Mouse (Mus musculus) intestine, embryonic 15.5 days (tissue): Measurements from ENCODE around the gene Ggta1. TPM values are rescaled to one million over a fixed set of nuclear protein-coding genes. Genes with fewer than 3 reads are reported as not detected.

Experiments used
- ATAC-seq: fragments of 200-750 bp; cut with Nextera tagmentation; 2 replicates; pipeline ENCODE4 v1.8.0; 2017; ENCODE audit warnings: moderate TSS enrichment, moderate library complexity
- H3K27ac ChIP-seq: fragments of 300-500 bp; sonication (generic); 2 replicates; pipeline ENCODE4 v1.5.1; 2015; ENCODE audit warnings: mild to moderate bottlenecking, inconsistent platforms
- H3K27me3 ChIP-seq: fragments of 300-500 bp; sonication (generic); replicated peaks from 2 replicates; pipeline ENCODE4 v1.6.1; 2015; ENCODE audit warnings: inconsistent platforms
- H3K36me3 ChIP-seq: fragments of 300-500 bp; sonication (generic); 2 replicates; pipeline ENCODE4 v1.6.1; 2015; ENCODE audit warnings: inconsistent platforms
- H3K4me1 ChIP-seq: fragments of 300-500 bp; sonication (generic); replicated peaks from 2 replicates; pipeline ENCODE4 v1.6.1; 2015; ENCODE audit warnings: inconsistent platforms
- H3K4me2 ChIP-seq: fragments of 300-500 bp; sonication (generic); replicated peaks from 2 replicates; pipeline ENCODE4 v1.6.1; 2015; ENCODE audit warnings: mild to moderate bottlenecking, inconsistent platforms
- H3K4me3 ChIP-seq: fragments of 300-500 bp; sonication (generic); replicated peaks from 2 replicates; pipeline ENCODE4 v1.5.1; 2015; ENCODE audit warnings: inconsistent platforms
- H3K9ac ChIP-seq: fragments of 300-500 bp; sonication (generic); 2 replicates; pipeline ENCODE4 v1.6.1; 2015; ENCODE audit warnings: inconsistent platforms
- H3K9me3 ChIP-seq: fragments of 300-500 bp; sonication (generic); 2 replicates; pipeline ENCODE4 v1.6.1; 2016; ENCODE audit warnings: inconsistent platforms
- WGBS: fragments of 180-500 bp; shearing (Covaris S2); methylation state at CpG from one replicate; pipeline ENCODE4 v1.1.7; 2015; 5-methylcytosine and 5-hydroxymethylcytosine counted together
- polyA plus RNA-seq: library from polyadenylated mRNA; unstranded; fragments of >200 nt; fragmentation: Nextera tagmentation; extraction: Ambion mirVana; gene quantifications from 2 replicates; pipeline ENCODE4 v1.2.1, GENCODE M21; 2015

The Ggta1 gene
- polyA plus RNA-seq, 1 experiment from 2014 or later: 18.0 TPM

- Histone ChIP-seq H3K4me1 (no peaks in the 10 kb centered on the region; the same call in 1 of the 2 replicates), H3K9ac (no peak within 1 kb of the TSS), H3K4me3 (no peak within 1 kb of the TSS), H3K27ac (no peak within 1 kb of the TSS), H3K36me3 (no peaks in the 10 kb centered on the region), H3K27me3 (no peaks in the 10 kb centered on the region), H3K4me2 (no peak within 1 kb of the TSS), H3K9me3 (no peaks in the 10 kb centered on the region)
- WGBS: 74% methylated on average over 2 of the region's 2 CpGs
- ATAC-seq: no peak
Measured at GRCm38 (mm10) chr2:35367629-35368028, 95.4 kb downstream of the Ggta1 start, which contains the start of gene 4930568D16Rik. TSS of gene 4930568D16Rik (minus strand) at chr2:35367729.

Other genes starting within 250 kb of the Ggta1 start
- 167 and 170 TPM in 2 replicates for gene Gsn, start 206.9 kb downstream of the Ggta1 start, polyA plus RNA-seq
- gene Stom, start 126.3 kb downstream of the Ggta1 start, polyA plus RNA-seq: 62.7 and 70.0 TPM in 2 replicates
- not detected in 2 replicates for gene 4930568D16Rik, start 95.5 kb downstream of the Ggta1 start, polyA plus RNA-seq
- gene 4930402F06Rik, start 66.1 kb downstream of the Ggta1 start, polyA plus RNA-seq: not detected in 2 replicates
- gene Dab2ip, start 95.0 kb upstream of the Ggta1 start, polyA plus RNA-seq: 52.7 and 54.9 TPM in 2 replicates